In the genomic region with DNA sequence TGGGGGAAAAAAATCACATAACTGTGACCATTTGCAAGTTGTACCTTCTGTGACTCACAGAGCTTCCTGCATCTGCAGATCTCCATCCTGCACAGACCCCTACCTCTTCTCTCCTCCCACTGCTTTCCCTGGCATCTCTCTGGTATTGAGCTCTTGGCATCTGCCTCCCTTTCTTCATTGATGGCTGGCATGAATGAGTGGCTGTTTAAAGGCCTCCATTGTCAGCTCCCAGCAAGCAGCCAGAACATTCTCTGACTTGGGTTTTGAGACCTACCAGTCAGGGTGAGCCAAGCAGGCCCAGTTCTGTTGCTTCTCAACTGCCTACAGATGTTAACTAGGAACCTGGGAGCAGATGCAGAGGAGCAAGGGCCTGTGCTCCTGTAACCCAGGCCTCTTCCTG, we compare ENCODE assay signal across 13 mouse cellular contexts.
DNase-seq lines count a peak whose midpoint lies in the region; ATAC-seq and TF ChIP-seq lines count a peak whose summit lies in the region.
"Had no signal": no experiment of that assay in that cellular context is flagged by ENCODE, and none has a peak within 500 bp of the region (broad histone marks: within the 10 kb centered on the region; RNA-seq: fewer than 3 reads in every experiment).

No protein-coding gene starts in this region.

- no peak overlapping the region for H3K27ac ChIP-seq in forebrain, embryonic 14.5 days (ENCODE audit: low read depth, low read length)
- H3K27ac ChIP-seq in forebrain, embryonic 11.5 days (ENCODE audit: low read depth, low read length), result no peak overlapping the region
- no peak overlapping the region for H3K27ac ChIP-seq in kidney, embryonic 15.5 days
- 0 out of 2 replicates have a peak overlapping the region, but pooled peaks have one; percentile 2 for H3K27ac ChIP-seq in neural tube, embryonic 14.5 days (ENCODE audit: low read depth, low read length)
- no peak overlapping the region; the same call in 1 of the 2 replicates for H3K27ac ChIP-seq in neural tube, embryonic 15.5 days (replicated peaks)
- H3K27ac ChIP-seq in liver, postnatal 0 days (ENCODE audit: low read depth), result no peak overlapping the region

- TF ChIP-seq CTCF in liver, postnatal 0 days (IDR thresholded peaks at IDR 0.05; ENCODE audit: low read depth), result no peak

- no peak overlapping the region for H3K4me2 ChIP-seq in forebrain, embryonic 14.5 days (ENCODE audit: low read length)
- H3K4me2 ChIP-seq in forebrain, embryonic 11.5 days (ENCODE audit: low read depth, low read length, severe bottlenecking), result no peak overlapping the region
- H3K4me2 ChIP-seq in kidney, embryonic 15.5 days, result no peak overlapping the region
- H3K4me2 ChIP-seq in neural tube, embryonic 14.5 days (ENCODE audit: low read depth, low read length), result no peak overlapping the region
- H3K4me2 ChIP-seq in neural tube, embryonic 15.5 days, result no peak overlapping the region
- H3K4me2 ChIP-seq in liver, postnatal 0 days (ENCODE audit: low read depth, low read length), result no peak overlapping the region

- H3K9me3 ChIP-seq in forebrain, embryonic 14.5 days (replicated peaks; ENCODE audit: control insufficient read depth, low read length), result no peaks in the 10 kb centered on the region
- no peaks in the 10 kb centered on the region for H3K9me3 ChIP-seq in forebrain, embryonic 11.5 days (ENCODE audit: control insufficient read depth, low read length)
- no peaks in the 10 kb centered on the region for H3K9me3 ChIP-seq in kidney, embryonic 15.5 days (replicated peaks)
- no peaks in the 10 kb centered on the region for H3K9me3 ChIP-seq in neural tube, embryonic 14.5 days (ENCODE audit: control insufficient read depth, low read length)
- H3K9me3 ChIP-seq in neural tube, embryonic 15.5 days (replicated peaks), result no peaks in the 10 kb centered on the region
- H3K9me3 ChIP-seq in liver, postnatal 0 days (ENCODE audit: low read length), result no peaks in the 10 kb centered on the region

- H3K4me3 ChIP-seq in forebrain, embryonic 14.5 days (ENCODE audit: low read depth, low read length), result no peak overlapping the region
- no peak overlapping the region for H3K4me3 ChIP-seq in forebrain, embryonic 11.5 days (ENCODE audit: low read depth, low read length)
- H3K4me3 ChIP-seq in kidney, embryonic 15.5 days (replicated peaks), result no peak overlapping the region
- no peak overlapping the region for H3K4me3 ChIP-seq in neural tube, embryonic 14.5 days (ENCODE audit: low read depth, low read length)
- H3K4me3 ChIP-seq in neural tube, embryonic 15.5 days (replicated peaks), result no peak overlapping the region
- H3K4me3 ChIP-seq in liver, postnatal 0 days (ENCODE audit: low read depth, low read length), result no peak overlapping the region
- H3K4me3 ChIP-seq: erythroblast, embryonic 14.5 days had no signal

- H3K4me1 ChIP-seq in forebrain, embryonic 14.5 days (ENCODE audit: control insufficient read depth, insufficient read depth, low read length), result peaks cover 21% of the 10 kb centered on the region
- peaks cover 14% of the 10 kb centered on the region for H3K4me1 ChIP-seq in forebrain, embryonic 11.5 days (replicated peaks; ENCODE audit: control insufficient read depth, insufficient read depth, low read length)
- H3K4me1 ChIP-seq in kidney, embryonic 15.5 days, result peaks cover 54% of the 10 kb centered on the region
- H3K4me1 ChIP-seq in neural tube, embryonic 14.5 days (ENCODE audit: control insufficient read depth, insufficient read depth, low read length), result peaks cover 19% of the 10 kb centered on the region
- H3K4me1 ChIP-seq in neural tube, embryonic 15.5 days, result peaks cover 53% of the 10 kb centered on the region
- peaks cover 38% of the 10 kb centered on the region for H3K4me1 ChIP-seq in liver, postnatal 0 days (ENCODE audit: insufficient read depth)

- no peak for ATAC-seq in forebrain, embryonic 14.5 days
- no peak for ATAC-seq in forebrain, embryonic 11.5 days (replicated peaks; ENCODE audit: low FRiP score)
- ATAC-seq in kidney, embryonic 15.5 days (replicated peaks; ENCODE audit: low FRiP score), result no peak
- no peak for ATAC-seq in neural tube, embryonic 14.5 days (ENCODE audit: low read depth)
- ATAC-seq in neural tube, embryonic 15.5 days (ENCODE audit: low FRiP score), result no peak
- no peak for ATAC-seq in liver, postnatal 0 days
- ATAC-seq: lung, postnatal 0 days had no signal

- H3K9ac ChIP-seq in forebrain, embryonic 14.5 days (ENCODE audit: low read length), result no peak overlapping the region
- H3K9ac ChIP-seq in forebrain, embryonic 11.5 days (ENCODE audit: low read length), result no peak overlapping the region
- H3K9ac ChIP-seq in kidney, embryonic 15.5 days, result 0 out of 2 replicates have a peak overlapping the region, but pooled peaks have one; percentile 5
- H3K9ac ChIP-seq in neural tube, embryonic 14.5 days (replicated peaks; ENCODE audit: low read depth, low read length), result no peak overlapping the region
- H3K9ac ChIP-seq in neural tube, embryonic 15.5 days (replicated peaks), result no peak overlapping the region
- no peak overlapping the region for H3K9ac ChIP-seq in liver, postnatal 0 days (replicated peaks)

- TF ChIP-seq EP300 in liver, postnatal 0 days (IDR thresholded peaks at IDR 0.05; ENCODE audit: low read depth), result no peak

- no peaks in the 10 kb centered on the region for H3K27me3 ChIP-seq in forebrain, embryonic 14.5 days (replicated peaks; ENCODE audit: control insufficient read depth, insufficient read depth, low read length)
- H3K27me3 ChIP-seq in forebrain, embryonic 11.5 days (ENCODE audit: control insufficient read depth, insufficient read depth, low read length), result no peaks in the 10 kb centered on the region
- H3K27me3 ChIP-seq in kidney, embryonic 15.5 days, result no peaks in the 10 kb centered on the region
- no peaks in the 10 kb centered on the region for H3K27me3 ChIP-seq in neural tube, embryonic 14.5 days (ENCODE audit: control insufficient read depth, insufficient read depth, low read length)
- no peaks in the 10 kb centered on the region for H3K27me3 ChIP-seq in neural tube, embryonic 15.5 days (replicated peaks)
- H3K27me3 ChIP-seq in liver, postnatal 0 days (ENCODE audit: insufficient read depth, low read length), result no peaks in the 10 kb centered on the region

- DNase-seq in forebrain, embryonic 14.5 days (ENCODE audit: low spot score), result peak; percentile 59
- DNase-seq in forebrain, embryonic 11.5 days (ENCODE audit: low spot score), result no peak
- no peak for DNase-seq in kidney, postnatal 36 days
- DNase-seq in layer of hippocampus, adult 9-11 months, result peak; percentile 74
- DNase-seq in liver, postnatal 0 days, result no peak
- DNase-seq: adrenal gland, postnatal 25 days; gastrocnemius, postnatal 25 days; kidney, adult 8-10 months had no signal

- peaks cover 11% of the 10 kb centered on the region; the same call in 1 of the 2 replicates for H3K36me3 ChIP-seq in forebrain, embryonic 14.5 days (ENCODE audit: control insufficient read depth, insufficient read depth, low read length)
- no peaks in the 10 kb centered on the region; the same call in 1 of the 2 replicates for H3K36me3 ChIP-seq in forebrain, embryonic 11.5 days (ENCODE audit: control insufficient read depth, insufficient read depth, low read length)
- peaks cover 7% of the 10 kb centered on the region; the same call in 1 of the 2 replicates for H3K36me3 ChIP-seq in kidney, embryonic 15.5 days
- 0 out of 2 replicates have a peak, but pooled peaks cover 4% of the 10 kb centered on the region for H3K36me3 ChIP-seq in neural tube, embryonic 14.5 days (ENCODE audit: control insufficient read depth, insufficient read depth, low read length)
- no peaks in the 10 kb centered on the region for H3K36me3 ChIP-seq in neural tube, embryonic 15.5 days
- H3K36me3 ChIP-seq in liver, postnatal 0 days (replicated peaks; ENCODE audit: insufficient read depth, low read length), result peaks cover 5% of the 10 kb centered on the region; the same call in 1 of the 2 replicates

Comparison
In these comparisons a context has a peak if more than half of its experiments do, and no peak if none do; other contexts are left out.
1. DNase-seq: peak in forebrain, embryonic 14.5 days (single experiment) and layer of hippocampus, adult 9-11 months (single experiment); none in forebrain, embryonic 11.5 days (single experiment), kidney, postnatal 36 days (0 of 2) and liver, postnatal 0 days (single experiment).